Mouse (Mus musculus): ENCODE results near the gene Pimreg.

- no peak for TF ChIP-seq POLR2A (IDR thresholded peaks at IDR 0.05; ENCODE audit: extremely low read depth, insufficient read depth, low read length)
- TF ChIP-seq CTCF (IDR thresholded peaks at IDR 0.05; ENCODE audit: extremely low read depth, insufficient read depth, low read length): no peak
Observed at GRCm38 (mm10) chr11:72070733-72071132, 28.9 kb downstream of the Pimreg start.
